16 mouse cellular contexts compared by ENCODE assay signal in the genomic region with DNA sequence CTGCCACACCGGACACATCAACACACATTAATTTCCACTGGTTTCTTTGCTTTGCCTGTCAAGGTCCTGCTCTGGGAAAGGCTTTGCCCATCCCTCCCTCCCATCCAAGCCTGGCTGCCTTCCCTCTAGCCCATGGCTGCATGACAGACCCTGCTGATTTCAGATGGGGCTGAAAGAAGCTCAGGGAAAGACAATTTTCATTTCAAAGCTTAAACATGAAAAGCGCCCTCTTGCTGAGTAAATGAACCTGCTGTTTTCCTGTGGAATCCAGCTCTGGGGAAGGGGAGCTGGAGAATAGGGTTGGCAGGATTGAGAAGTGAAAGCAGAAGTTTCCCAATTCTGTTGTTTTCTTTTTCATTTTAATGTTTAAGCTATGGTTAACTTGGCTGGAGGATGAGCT.
DNase-seq lines count a peak whose midpoint lies in the region; ATAC-seq and TF ChIP-seq lines count a peak whose summit lies in the region.
"Had no signal": no experiment of that assay in that cellular context is flagged by ENCODE, and none has a peak within 500 bp of the region (broad histone marks: within the 10 kb centered on the region; RNA-seq: fewer than 3 reads in every experiment).

No protein-coding gene starts in this region.

- no peaks in the 10 kb centered on the region for H3K36me3 ChIP-seq in hindbrain, embryonic 13.5 days
- no peaks in the 10 kb centered on the region for H3K36me3 ChIP-seq in hindbrain, embryonic 10.5 days
- H3K36me3 ChIP-seq in hindbrain, postnatal 0 days (ENCODE audit: insufficient read depth, low read length): no peaks in the 10 kb centered on the region
- H3K36me3 ChIP-seq: heart, embryonic 13.5 days had no signal

- H3K9ac ChIP-seq in hindbrain, embryonic 13.5 days: no peak overlapping the region
- no peak overlapping the region for H3K9ac ChIP-seq in hindbrain, postnatal 0 days (replicated peaks; ENCODE audit: low read length)
- H3K9ac ChIP-seq: heart, embryonic 13.5 days; liver, embryonic 14.5 days had no signal

- 0 out of 2 replicates have a peak, but pooled peaks have one; percentile 65 for ATAC-seq in hindbrain, embryonic 13.5 days (ENCODE audit: low FRiP score)
- 0 out of 2 replicates have a peak, but pooled peaks have one; percentile 56 for ATAC-seq in hindbrain, postnatal 0 days

- H3K27me3 ChIP-seq in hindbrain, embryonic 13.5 days: no peaks in the 10 kb centered on the region
- H3K27me3 ChIP-seq in hindbrain, embryonic 10.5 days (ENCODE audit: insufficient read depth, poor library complexity, severe bottlenecking): no peaks in the 10 kb centered on the region
- H3K27me3 ChIP-seq in hindbrain, postnatal 0 days (ENCODE audit: insufficient read depth, low read length): no peaks in the 10 kb centered on the region
- H3K27me3 ChIP-seq: heart, embryonic 13.5 days had no signal

- TF ChIP-seq CTCF in brain, embryonic 14.5 days (IDR thresholded peaks at IDR 0.05; ENCODE audit: borderline replicate concordance, extremely low read depth, insufficient read depth, insufficient read length): no peak
- peak; percentile 31; the same call in 1 of the 2 replicates for TF ChIP-seq CTCF in hindbrain, postnatal 0 days (IDR thresholded peaks at IDR 0.05; ENCODE audit: low read depth)

- H3K4me2 ChIP-seq in hindbrain, embryonic 13.5 days: no peak overlapping the region
- H3K4me2 ChIP-seq in hindbrain, postnatal 0 days (ENCODE audit: low read depth, low read length): 0 out of 2 replicates have a peak overlapping the region, but pooled peaks have one; percentile 13
- H3K4me2 ChIP-seq: heart, embryonic 13.5 days had no signal

- no peak for TF ChIP-seq POLR2A in brain, embryonic 14.5 days (IDR thresholded peaks at IDR 0.05; ENCODE audit: borderline replicate concordance, extremely low read depth, insufficient read depth, insufficient read length, poor library complexity, severe bottlenecking)

- no peak for DNase-seq in hindbrain, embryonic 10.5 days (ENCODE audit: low spot score)
- peak; percentile 82 for DNase-seq in brain, embryonic 14.5 days (ENCODE audit: low read depth)
- DNase-seq in cerebellum, adult 9-11 months: peak; percentile 41
- DNase-seq in hindbrain, postnatal 0 days (ENCODE audit: low spot score): peak; percentile 76
- DNase-seq in testis, postnatal 10 days (ENCODE audit: low spot score): no peak
- DNase-seq in heart, postnatal 4 days: no peak
- DNase-seq in ovary, postnatal 36 days (ENCODE audit: low spot score): no peak
- DNase-seq: gastrocnemius, postnatal 10 days; kidney, postnatal 36 days; lung, postnatal 4 days; right cerebral cortex, adult 18-20 months; thymus, postnatal 36 days had no signal

- WGBS in hindbrain, embryonic 13.5 days: 18% methylated on average over 2 of the region's 2 CpGs
- 16% methylated on average over 2 of the region's 2 CpGs for WGBS in hindbrain, embryonic 10.5 days
- WGBS in hindbrain, postnatal 0 days: 13% methylated on average over 2 of the region's 2 CpGs

- H3K4me3 ChIP-seq in hindbrain, embryonic 13.5 days: no peak overlapping the region
- H3K4me3 ChIP-seq in hindbrain, embryonic 10.5 days: no peak overlapping the region
- H3K4me3 ChIP-seq in hindbrain, postnatal 0 days (ENCODE audit: low read length): no peak overlapping the region
- H3K4me3 ChIP-seq: erythroblast, embryonic 14.5 days; heart, embryonic 13.5 days had no signal

- no peak overlapping the region for H3K27ac ChIP-seq in hindbrain, embryonic 13.5 days
- H3K27ac ChIP-seq in hindbrain, embryonic 10.5 days: no peak overlapping the region
- no peak overlapping the region for H3K27ac ChIP-seq in hindbrain, postnatal 0 days
- H3K27ac ChIP-seq: heart, embryonic 13.5 days; liver, embryonic 14.5 days had no signal

- H3K9me3 ChIP-seq in hindbrain, embryonic 13.5 days: no peaks in the 10 kb centered on the region
- H3K9me3 ChIP-seq in hindbrain, embryonic 10.5 days: no peaks in the 10 kb centered on the region
- H3K9me3 ChIP-seq in hindbrain, postnatal 0 days (ENCODE audit: low read length): no peaks in the 10 kb centered on the region
- H3K9me3 ChIP-seq: heart, embryonic 13.5 days had no signal

- H3K4me1 ChIP-seq in hindbrain, embryonic 13.5 days (replicated peaks): peaks cover 2% of the 10 kb centered on the region; the same call in 1 of the 2 replicates
- H3K4me1 ChIP-seq in hindbrain, embryonic 10.5 days (replicated peaks): peaks cover 7% of the 10 kb centered on the region; the same call in 1 of the 2 replicates
- peaks cover 4% of the 10 kb centered on the region; the same call in 1 of the 2 replicates for H3K4me1 ChIP-seq in hindbrain, postnatal 0 days (ENCODE audit: insufficient read depth, low read length)
- H3K4me1 ChIP-seq: heart, embryonic 13.5 days had no signal

Comparison
In these comparisons a context has a peak if more than half of its experiments do, and no peak if none do; other contexts are left out.
1. DNase-seq: peak in brain, embryonic 14.5 days (single experiment), cerebellum, adult 9-11 months (single experiment) and hindbrain, postnatal 0 days (single experiment); none in hindbrain, embryonic 10.5 days (single experiment), testis, postnatal 10 days (single experiment), heart, postnatal 4 days (single experiment) and ovary, postnatal 36 days (single experiment).